Mouse (Mus musculus): Measurements from ENCODE around the gene Tmem158. TPM values are rescaled to one million over a fixed set of nuclear protein-coding genes. Genes with fewer than 3 reads are reported as not detected.

Gene Tmem158
- polyA plus RNA-seq (2014; fragmentation: Nextera tagmentation; extraction: Ambion mirVana): 9.7 and 10.6 TPM in 2 replicates

GRCm38 (mm10) chr9:123260611-123261021 is at the start of gene Tmem158:
Gene Tmem158 (minus strand): TSS chr9:123260764.
- under 1% methylated on average over 39 of the region's 40 CpGs for WGBS
- Histone ChIP-seq H3K9ac (replicated peaks; ENCODE audit: low read depth, low read length) (peak within 1 kb of the TSS; percentile 68), H3K4me1 (ENCODE audit: control insufficient read depth, insufficient read depth, low read length) (peaks cover 6% of the 10 kb centered on the region; the same call in 1 of the 2 replicates), H3K4me2 (replicated peaks; ENCODE audit: low read depth, low read length) (peak within 1 kb of the TSS; percentile 91), H3K27ac (ENCODE audit: low read length) (peak within 1 kb of the TSS; percentile 63; the same call in 1 of the 2 replicates), H3K27me3 (ENCODE audit: control insufficient read depth, insufficient read depth, low read length) (no peaks in the 10 kb centered on the region), H3K36me3 (ENCODE audit: control insufficient read depth, insufficient read depth, low read length) (no peaks in the 10 kb centered on the region), H3K4me3 (ENCODE audit: low read depth, low read length) (peak within 1 kb of the TSS; percentile 84), H3K9me3 (ENCODE audit: control insufficient read depth, low read depth, low read length) (no peaks in the 10 kb centered on the region)
- ATAC-seq (ENCODE audit: insufficient number of reproducible peaks, insufficient read depth, low FRiP score, low read depth): peak; percentile 93

- Histone ChIP-seq H3K9ac (replicated peaks; ENCODE audit: low read depth, low read length) (no peak overlapping the region), H3K27me3 (ENCODE audit: control insufficient read depth, insufficient read depth, low read length) (no peaks in the 10 kb centered on the region), H3K4me1 (ENCODE audit: control insufficient read depth, insufficient read depth, low read length) (peaks cover 5% of the 10 kb centered on the region; the same call in 1 of the 2 replicates), H3K9me3 (ENCODE audit: control insufficient read depth, low read depth, low read length) (no peaks in the 10 kb centered on the region), H3K36me3 (ENCODE audit: control insufficient read depth, insufficient read depth, low read length) (no peaks in the 10 kb centered on the region), H3K27ac (ENCODE audit: low read length) (no peak overlapping the region), H3K4me2 (replicated peaks; ENCODE audit: low read depth, low read length) (no peak overlapping the region), H3K4me3 (ENCODE audit: low read depth, low read length) (no peak overlapping the region)
- WGBS: 40% methylated on average over 2 of the region's 2 CpGs
- ATAC-seq (ENCODE audit: insufficient number of reproducible peaks, insufficient read depth, low FRiP score, low read depth): peak; percentile 84
These were observed 49.3 kb upstream of the Tmem158 start for GRCm38 (mm10) chr9:123309685-123310365.

GRCm38 (mm10) chr9:123309073-123309472 is 48.5 kb upstream of the Tmem158 start:
- H3K4me3 ChIP-seq (ENCODE audit: low read depth, low read length): no peak overlapping the region
- no peaks in the 10 kb centered on the region for H3K9me3 ChIP-seq (ENCODE audit: control insufficient read depth, low read depth, low read length)
- no peak overlapping the region for H3K27ac ChIP-seq (ENCODE audit: low read length)
- ATAC-seq (ENCODE audit: insufficient number of reproducible peaks, insufficient read depth, low FRiP score, low read depth): no peak
- WGBS: 15% methylated on average over 5 of the region's 5 CpGs
- H3K36me3 ChIP-seq (ENCODE audit: control insufficient read depth, insufficient read depth, low read length): no peaks in the 10 kb centered on the region
- peaks cover 5% of the 10 kb centered on the region; the same call in 1 of the 2 replicates for H3K4me1 ChIP-seq (ENCODE audit: control insufficient read depth, insufficient read depth, low read length)
- no peaks in the 10 kb centered on the region for H3K27me3 ChIP-seq (ENCODE audit: control insufficient read depth, insufficient read depth, low read length)
- no peak overlapping the region for H3K4me2 ChIP-seq (replicated peaks; ENCODE audit: low read depth, low read length)
- no peak overlapping the region for H3K9ac ChIP-seq (replicated peaks; ENCODE audit: low read depth, low read length)

GRCm38 (mm10) chr9:123304917-123305316 is 44.4 kb upstream of the Tmem158 start:
- Histone ChIP-seq H3K27me3 (ENCODE audit: control insufficient read depth, insufficient read depth, low read length) (no peaks in the 10 kb centered on the region), H3K36me3 (ENCODE audit: control insufficient read depth, insufficient read depth, low read length) (no peaks in the 10 kb centered on the region), H3K4me1 (ENCODE audit: control insufficient read depth, insufficient read depth, low read length) (peaks cover 5% of the 10 kb centered on the region; the same call in 1 of the 2 replicates), H3K9ac (replicated peaks; ENCODE audit: low read depth, low read length) (no peak overlapping the region), H3K4me2 (replicated peaks; ENCODE audit: low read depth, low read length) (no peak overlapping the region), H3K9me3 (ENCODE audit: control insufficient read depth, low read depth, low read length) (no peaks in the 10 kb centered on the region), H3K27ac (ENCODE audit: low read length) (no peak overlapping the region), H3K4me3 (ENCODE audit: low read depth, low read length) (no peak overlapping the region)
- ATAC-seq (ENCODE audit: insufficient number of reproducible peaks, insufficient read depth, low FRiP score, low read depth): no peak
- 60% methylated on average over 8 of the region's 8 CpGs for WGBS

GRCm38 (mm10) chr9:123303952-123304351 is 43.4 kb upstream of the Tmem158 start:
- no peak overlapping the region for H3K27ac ChIP-seq (ENCODE audit: low read length)
- H3K9ac ChIP-seq (replicated peaks; ENCODE audit: low read depth, low read length): no peak overlapping the region
- H3K4me3 ChIP-seq (ENCODE audit: low read depth, low read length): no peak overlapping the region
- no peak overlapping the region for H3K4me2 ChIP-seq (replicated peaks; ENCODE audit: low read depth, low read length)
- no peaks in the 10 kb centered on the region for H3K9me3 ChIP-seq (ENCODE audit: control insufficient read depth, low read depth, low read length)
- H3K36me3 ChIP-seq (ENCODE audit: control insufficient read depth, insufficient read depth, low read length): no peaks in the 10 kb centered on the region
- peaks cover 1% of the 10 kb centered on the region; the same call in 1 of the 2 replicates for H3K4me1 ChIP-seq (ENCODE audit: control insufficient read depth, insufficient read depth, low read length)
- no peaks in the 10 kb centered on the region for H3K27me3 ChIP-seq (ENCODE audit: control insufficient read depth, insufficient read depth, low read length)
- no peak for ATAC-seq (ENCODE audit: insufficient number of reproducible peaks, insufficient read depth, low FRiP score, low read depth)
- WGBS: 84% methylated on average over 7 of the region's 7 CpGs

- 85% methylated on average over 2 of the region's 2 CpGs for WGBS
- no peaks in the 10 kb centered on the region for H3K36me3 ChIP-seq (ENCODE audit: control insufficient read depth, insufficient read depth, low read length)
- H3K4me2 ChIP-seq (replicated peaks; ENCODE audit: low read depth, low read length): no peak overlapping the region
- no peaks in the 10 kb centered on the region for H3K9me3 ChIP-seq (ENCODE audit: control insufficient read depth, low read depth, low read length)
- ATAC-seq (ENCODE audit: insufficient number of reproducible peaks, insufficient read depth, low FRiP score, low read depth): no peak
- no peaks in the 10 kb centered on the region for H3K4me1 ChIP-seq (ENCODE audit: control insufficient read depth, insufficient read depth, low read length)
- no peak overlapping the region for H3K9ac ChIP-seq (replicated peaks; ENCODE audit: low read depth, low read length)
- no peak overlapping the region for H3K27ac ChIP-seq (ENCODE audit: low read length)
- H3K4me3 ChIP-seq (ENCODE audit: low read depth, low read length): no peak overlapping the region
- H3K27me3 ChIP-seq (ENCODE audit: control insufficient read depth, insufficient read depth, low read length): no peaks in the 10 kb centered on the region
These were observed 42.3 kb upstream of the Tmem158 start for GRCm38 (mm10) chr9:123302759-123303313.

GRCm38 (mm10) chr9:123297862-123298261 is 37.3 kb upstream of the Tmem158 start:
- no peaks in the 10 kb centered on the region for H3K36me3 ChIP-seq (ENCODE audit: control insufficient read depth, insufficient read depth, low read length)
- no peaks in the 10 kb centered on the region for H3K9me3 ChIP-seq (ENCODE audit: control insufficient read depth, low read depth, low read length)
- no peak overlapping the region for H3K4me2 ChIP-seq (replicated peaks; ENCODE audit: low read depth, low read length)
- no peak overlapping the region for H3K9ac ChIP-seq (replicated peaks; ENCODE audit: low read depth, low read length)
- H3K4me1 ChIP-seq (ENCODE audit: control insufficient read depth, insufficient read depth, low read length): no peaks in the 10 kb centered on the region
- ATAC-seq (ENCODE audit: insufficient number of reproducible peaks, insufficient read depth, low FRiP score, low read depth): no peak
- WGBS: 90% methylated on average over 7 of the region's 7 CpGs
- H3K4me3 ChIP-seq (ENCODE audit: low read depth, low read length): no peak overlapping the region
- no peaks in the 10 kb centered on the region for H3K27me3 ChIP-seq (ENCODE audit: control insufficient read depth, insufficient read depth, low read length)
- no peak overlapping the region for H3K27ac ChIP-seq (ENCODE audit: low read length)

GRCm38 (mm10) chr9:123296229-123296628 is 35.7 kb upstream of the Tmem158 start:
- Histone ChIP-seq H3K27ac (ENCODE audit: low read length) (no peak overlapping the region), H3K9ac (replicated peaks; ENCODE audit: low read depth, low read length) (no peak overlapping the region), H3K27me3 (ENCODE audit: control insufficient read depth, insufficient read depth, low read length) (no peaks in the 10 kb centered on the region), H3K4me1 (ENCODE audit: control insufficient read depth, insufficient read depth, low read length) (no peaks in the 10 kb centered on the region), H3K4me3 (ENCODE audit: low read depth, low read length) (no peak overlapping the region), H3K9me3 (ENCODE audit: control insufficient read depth, low read depth, low read length) (no peaks in the 10 kb centered on the region), H3K36me3 (ENCODE audit: control insufficient read depth, insufficient read depth, low read length) (no peaks in the 10 kb centered on the region), H3K4me2 (replicated peaks; ENCODE audit: low read depth, low read length) (no peak overlapping the region)
- ATAC-seq (ENCODE audit: insufficient number of reproducible peaks, insufficient read depth, low FRiP score, low read depth): no peak
